Mouse (Mus musculus): Measurements from ENCODE around the gene Klc2. TPM values are rescaled to one million over a fixed set of nuclear protein-coding genes. Genes with fewer than 3 reads are reported as not detected.

The Klc2 gene
- polyA plus RNA-seq, 1 experiment from 2014 or later = 43.5 TPM

DNA sequence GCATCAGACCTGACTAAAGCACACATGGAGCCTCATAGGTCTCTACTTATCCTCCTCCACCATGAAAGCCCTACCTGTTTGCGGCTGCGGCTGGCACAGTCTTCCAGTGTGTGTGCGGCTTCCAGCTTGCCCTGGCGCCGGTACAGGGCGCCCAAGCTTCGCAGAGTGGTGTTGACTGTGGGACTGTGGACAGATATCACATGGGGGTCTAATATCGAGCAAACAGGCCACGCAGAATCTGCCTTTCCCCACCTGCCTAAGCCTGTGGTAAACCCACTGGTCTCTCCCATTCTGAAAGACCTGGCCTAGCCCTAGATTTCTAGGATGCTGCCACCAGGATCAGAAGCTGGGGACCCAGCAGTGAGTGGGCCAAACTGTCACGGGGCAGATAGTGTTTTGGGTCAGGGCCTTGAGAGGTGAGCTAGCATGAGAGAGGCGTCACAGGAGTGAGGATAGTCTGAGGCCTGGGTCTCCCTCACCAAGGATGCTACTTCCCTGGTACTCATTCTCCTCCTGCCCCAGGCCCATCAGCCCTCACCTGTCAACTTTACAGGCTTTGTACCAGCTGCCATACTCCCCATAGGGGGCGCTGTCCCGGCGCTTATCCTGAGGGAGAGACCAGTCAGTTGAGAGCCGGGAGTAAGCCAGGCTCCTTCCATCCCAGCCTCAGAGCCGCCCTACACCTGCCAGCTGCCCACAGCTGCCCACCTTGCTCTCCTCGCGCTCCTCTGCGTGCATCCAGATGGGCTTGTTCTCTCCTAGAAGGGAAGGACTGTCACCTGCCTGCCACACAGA lies 8.5 kb downstream of the Klc2 start:
- H3K4me2 ChIP-seq (ENCODE audit: low read depth) = no peak overlapping the region
- no peak for DNase-seq (ENCODE audit: low spot score)

GRCm38 (mm10) chr19:5108702-5109101 lies 9.7 kb downstream of the Klc2 start:
- H3K9ac ChIP-seq (ENCODE audit: low read length) = no peak overlapping the region
- ATAC-seq (ENCODE audit: insufficient read depth, low FRiP score, low TSS enrichment) (no peak), DNase-seq (ENCODE audit: low spot score) (no peak)
- no peak overlapping the region for H3K27ac ChIP-seq (ENCODE audit: low read depth, low read length)
- H3K4me3 ChIP-seq (ENCODE audit: low read depth, low read length) = no peak overlapping the region
- H3K9me3 ChIP-seq (ENCODE audit: control insufficient read depth, low read length) = no peaks in the 10 kb centered on the region
- no peak overlapping the region for H3K4me2 ChIP-seq (ENCODE audit: low read depth)
- peaks cover 28% of the 10 kb centered on the region for H3K36me3 ChIP-seq (ENCODE audit: control insufficient read depth, insufficient read depth, low read length)
- 71% methylated on average over 4 of the region's 4 CpGs for WGBS
- H3K27me3 ChIP-seq (ENCODE audit: control insufficient read depth, insufficient read depth, low read length) = no peaks in the 10 kb centered on the region
- 0 out of 2 replicates have a peak, but pooled peaks cover 6% of the 10 kb centered on the region for H3K4me1 ChIP-seq (ENCODE audit: control insufficient read depth, insufficient read depth, low read length)

More for the DNA sequence above, 8.5 kb downstream of the Klc2 start:
- Histone ChIP-seq H3K9ac (ENCODE audit: low read length) (no peak overlapping the region), H3K27ac (ENCODE audit: low read depth, low read length) (no peak overlapping the region), H3K4me3 (ENCODE audit: low read depth, low read length) (no peak overlapping the region), H3K27me3 (ENCODE audit: control insufficient read depth, insufficient read depth, low read length) (no peaks in the 10 kb centered on the region), H3K9me3 (ENCODE audit: control insufficient read depth, low read length) (no peaks in the 10 kb centered on the region), H3K36me3 (ENCODE audit: control insufficient read depth, insufficient read depth, low read length) (peaks cover 21% of the 10 kb centered on the region), H3K4me1 (ENCODE audit: control insufficient read depth, insufficient read depth, low read length) (0 out of 2 replicates have a peak, but pooled peaks cover 6% of the 10 kb centered on the region)
- WGBS = 77% methylated on average over 19 of the region's 19 CpGs
- no peak for ATAC-seq (ENCODE audit: insufficient read depth, low FRiP score, low TSS enrichment)

- DNase-seq (ENCODE audit: low spot score) (no peak), ATAC-seq (ENCODE audit: insufficient read depth, low FRiP score, low TSS enrichment) (no peak)
- WGBS = 33% methylated on average over 5 of the region's 5 CpGs
- no peak overlapping the region for H3K4me2 ChIP-seq (ENCODE audit: low read depth)
- no peaks in the 10 kb centered on the region for H3K27me3 ChIP-seq (ENCODE audit: control insufficient read depth, insufficient read depth, low read length)
- 0 out of 2 replicates have a peak, but pooled peaks cover 6% of the 10 kb centered on the region for H3K4me1 ChIP-seq (ENCODE audit: control insufficient read depth, insufficient read depth, low read length)
- H3K27ac ChIP-seq (ENCODE audit: low read depth, low read length) = no peak overlapping the region
- H3K9me3 ChIP-seq (ENCODE audit: control insufficient read depth, low read length) = no peaks in the 10 kb centered on the region
- peaks cover 27% of the 10 kb centered on the region for H3K36me3 ChIP-seq (ENCODE audit: control insufficient read depth, insufficient read depth, low read length)
- no peak overlapping the region for H3K9ac ChIP-seq (ENCODE audit: low read length)
- no peak overlapping the region for H3K4me3 ChIP-seq (ENCODE audit: low read depth, low read length)
Observed at GRCm38 (mm10) chr19:5108271-5108575, 10.1 kb downstream of the Klc2 start.

DNA sequence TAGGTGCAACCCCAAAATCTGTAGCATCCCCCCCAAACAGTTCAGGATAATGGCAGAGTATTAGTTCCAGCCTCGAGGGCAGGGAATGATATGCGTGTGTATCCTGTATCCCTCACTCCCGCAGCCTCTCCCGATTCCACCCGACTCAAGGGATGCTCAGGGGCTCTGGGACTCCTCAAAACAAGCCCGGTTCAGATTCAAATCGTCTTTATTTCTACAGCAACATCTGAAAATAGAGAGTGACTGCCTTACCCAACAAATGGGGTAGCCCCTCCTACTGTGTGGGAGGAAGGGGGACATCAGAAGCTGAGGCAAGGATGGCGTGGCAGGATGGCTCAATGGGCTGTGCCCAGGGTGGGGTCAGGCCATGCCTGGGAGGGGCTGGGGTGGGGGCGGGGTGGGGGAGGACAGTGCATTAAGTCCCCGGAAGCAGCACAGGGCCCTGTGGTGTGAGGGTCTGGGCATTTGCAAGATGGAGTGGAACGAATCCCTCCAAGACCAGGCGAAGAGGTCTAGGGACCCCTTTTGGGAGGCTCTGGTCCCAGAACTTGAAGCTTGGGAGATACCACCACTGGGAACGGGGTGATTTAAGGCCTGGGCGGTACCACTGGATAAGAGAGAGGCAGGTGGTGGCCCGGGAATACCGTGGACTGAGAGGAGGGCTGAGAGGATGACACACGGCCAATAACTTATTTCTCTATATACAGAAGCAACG lies 10.6 kb downstream of the Klc2 start:
- Histone ChIP-seq H3K27me3 (ENCODE audit: control insufficient read depth, insufficient read depth, low read length) (no peaks in the 10 kb centered on the region), H3K4me2 (ENCODE audit: low read depth) (no peak overlapping the region), H3K4me1 (ENCODE audit: control insufficient read depth, insufficient read depth, low read length) (0 out of 2 replicates have a peak, but pooled peaks cover 6% of the 10 kb centered on the region), H3K27ac (ENCODE audit: low read depth, low read length) (no peak overlapping the region), H3K9ac (ENCODE audit: low read length) (no peak overlapping the region), H3K9me3 (ENCODE audit: control insufficient read depth, low read length) (no peaks in the 10 kb centered on the region), H3K4me3 (ENCODE audit: low read depth, low read length) (no peak overlapping the region), H3K36me3 (ENCODE audit: control insufficient read depth, insufficient read depth, low read length) (peaks cover 28% of the 10 kb centered on the region)
- ATAC-seq (ENCODE audit: insufficient read depth, low FRiP score, low TSS enrichment) (no peak), DNase-seq (ENCODE audit: low spot score) (no peak)
- WGBS = 75% methylated on average over 18 of the region's 18 CpGs

GRCm38 (mm10) chr19:5106731-5107191 lies 11.6 kb downstream of the Klc2 start, which contains the start of gene Rab1b:
TSS of gene Rab1b (minus strand) at chr19:5107072.
- H3K36me3 ChIP-seq (ENCODE audit: control insufficient read depth, insufficient read depth, low read length) = peaks cover 25% of the 10 kb centered on the region

DNA sequence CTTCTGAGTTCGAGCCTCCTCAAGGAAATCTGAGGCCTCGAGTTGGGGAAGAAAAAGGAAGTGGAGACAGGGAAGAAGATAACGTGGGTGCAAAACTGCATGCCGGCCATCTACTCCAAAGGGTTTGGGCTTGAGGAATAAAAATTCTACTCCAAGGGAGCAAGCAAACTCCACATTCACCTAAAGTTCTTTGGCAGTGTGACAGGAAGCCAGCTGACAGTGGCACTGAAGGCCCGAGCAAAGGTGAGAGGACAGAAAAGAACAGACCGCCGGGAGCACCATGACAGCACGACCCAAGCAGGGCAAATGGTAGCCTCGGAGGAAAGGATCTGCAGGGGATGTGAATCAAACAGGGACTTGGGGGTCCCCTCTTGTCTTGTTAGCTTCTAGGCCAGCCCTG lies 12.3 kb downstream of the Klc2 start:
- peak overlapping the region; percentile 89; the same call in 1 of the 2 replicates for H3K27ac ChIP-seq (ENCODE audit: low read depth, low read length)
- peaks cover 22% of the 10 kb centered on the region for H3K36me3 ChIP-seq (ENCODE audit: control insufficient read depth, insufficient read depth, low read length)
- peak overlapping the region; percentile 62 for H3K4me3 ChIP-seq (ENCODE audit: low read depth, low read length)
- 0 out of 2 replicates have a peak, but pooled peaks cover 6% of the 10 kb centered on the region for H3K4me1 ChIP-seq (ENCODE audit: control insufficient read depth, insufficient read depth, low read length)
- H3K9me3 ChIP-seq (ENCODE audit: control insufficient read depth, low read length) = no peaks in the 10 kb centered on the region
- 33% methylated on average over 9 of the region's 9 CpGs for WGBS
- no peaks in the 10 kb centered on the region for H3K27me3 ChIP-seq (ENCODE audit: control insufficient read depth, insufficient read depth, low read length)
- H3K4me2 ChIP-seq (ENCODE audit: low read depth) = peak overlapping the region; percentile 85
- no peak for DNase-seq (ENCODE audit: low spot score)
- peak overlapping the region; percentile 70 for H3K9ac ChIP-seq (ENCODE audit: low read length)
- no peak for ATAC-seq (ENCODE audit: insufficient read depth, low FRiP score, low TSS enrichment)

More at GRCm38 (mm10) chr19:5106731-5107191, 11.6 kb downstream of the Klc2 start, which contains the start of gene Rab1b:
- H3K9ac ChIP-seq (ENCODE audit: low read length) = peak within 1 kb of the TSS; percentile 70
- no peaks in the 10 kb centered on the region for H3K27me3 ChIP-seq (ENCODE audit: control insufficient read depth, insufficient read depth, low read length)
- DNase-seq (ENCODE audit: low spot score) = peak; percentile 99
- H3K4me3 ChIP-seq (ENCODE audit: low read depth, low read length) = peak within 1 kb of the TSS; percentile 62
- ATAC-seq (ENCODE audit: insufficient read depth, low FRiP score, low TSS enrichment) = peak; percentile 95
- H3K9me3 ChIP-seq (ENCODE audit: control insufficient read depth, low read length) = no peaks in the 10 kb centered on the region
- under 1% methylated on average over 42 of the region's 46 CpGs for WGBS
- 0 out of 2 replicates have a peak, but pooled peaks cover 6% of the 10 kb centered on the region for H3K4me1 ChIP-seq (ENCODE audit: control insufficient read depth, insufficient read depth, low read length)
- peak within 1 kb of the TSS; percentile 89 for H3K27ac ChIP-seq (ENCODE audit: low read depth, low read length)
- H3K4me2 ChIP-seq (ENCODE audit: low read depth) = peak within 1 kb of the TSS; percentile 85

- peak within 1 kb of the TSS; percentile 87 for H3K9ac ChIP-seq (ENCODE audit: low read length)
- H3K4me2 ChIP-seq (ENCODE audit: low read depth) = peak within 1 kb of the TSS; percentile 98
- peaks cover 12% of the 10 kb centered on the region for H3K36me3 ChIP-seq (ENCODE audit: control insufficient read depth, insufficient read depth, low read length)
- H3K4me3 ChIP-seq (ENCODE audit: low read depth, low read length) = peak within 1 kb of the TSS; percentile 70
- H3K27ac ChIP-seq (ENCODE audit: low read depth, low read length) = peak within 1 kb of the TSS; percentile 74
- no peaks in the 10 kb centered on the region for H3K27me3 ChIP-seq (ENCODE audit: control insufficient read depth, insufficient read depth, low read length)
- ATAC-seq (ENCODE audit: insufficient read depth, low FRiP score, low TSS enrichment) (peak; percentile 64; the same call in 1 of the 2 replicates), DNase-seq (ENCODE audit: low spot score) (peak; percentile 88)
- 3% methylated on average over 31 of the region's 48 CpGs for WGBS
- H3K4me1 ChIP-seq (ENCODE audit: control insufficient read depth, insufficient read depth, low read length) = peaks cover 38% of the 10 kb centered on the region
- no peaks in the 10 kb centered on the region for H3K9me3 ChIP-seq (ENCODE audit: control insufficient read depth, low read length)
Observed at GRCm38 (mm10) chr19:5098363-5099143, 19.8 kb downstream of the Klc2 start, which contains the start of gene Cnih2. TSS of gene Cnih2 (minus strand) at chr19:5098521.

All from neural tube, embryonic 11.5 days (tissue).